Mouse (Mus musculus) midbrain, embryonic 15.5 days (tissue): ENCODE measurements around the gene Tubgcp6. TPM values are rescaled to one million over a fixed set of nuclear protein-coding genes. Genes with fewer than 3 reads are reported as not detected.
A peak's percentile ranks its signal among the peaks of the same experiment; 100 is the strongest.

Source experiments
- ATAC-seq: fragments of 200-750 bp; cut with Nextera tagmentation; replicated peaks from 2 replicates; pipeline ENCODE4 v1.8.0; 2017; ENCODE audit warnings: moderate TSS enrichment
- H3K27ac ChIP-seq: fragments of 300-500 bp; sonication (generic); 2 replicates; pipeline ENCODE4 v1.5.1; 2015; ENCODE audit warnings: mild to moderate bottlenecking, inconsistent platforms
- H3K27me3 ChIP-seq: fragments of 300-500 bp; sonication (generic); replicated peaks from 2 replicates; pipeline ENCODE4 v1.6.1; 2015; ENCODE audit warnings: inconsistent platforms
- H3K36me3 ChIP-seq: fragments of 300-500 bp; sonication (generic); replicated peaks from 2 replicates; pipeline ENCODE4 v1.6.1; 2015; ENCODE audit warnings: inconsistent platforms
- H3K4me1 ChIP-seq: fragments of 300-500 bp; sonication (generic); 2 replicates; pipeline ENCODE4 v1.6.1; 2015; ENCODE audit warnings: inconsistent platforms
- H3K4me2 ChIP-seq: fragments of 300-500 bp; sonication (generic); 2 replicates; pipeline ENCODE4 v1.6.1; 2015; ENCODE audit warnings: inconsistent platforms, mild to moderate bottlenecking, moderate library complexity
- H3K4me3 ChIP-seq: fragments of 300-500 bp; sonication (generic); 2 replicates; pipeline ENCODE4 v1.5.1; 2015; ENCODE audit warnings: mild to moderate bottlenecking, inconsistent platforms
- H3K9ac ChIP-seq: fragments of 300-500 bp; sonication (generic); 2 replicates; pipeline ENCODE4 v1.6.1; 2015; ENCODE audit warnings: mild to moderate bottlenecking, inconsistent platforms
- H3K9me3 ChIP-seq: fragments of 300-500 bp; sonication (generic); 2 replicates; pipeline ENCODE4 v1.6.1; 2016; ENCODE audit warnings: inconsistent platforms
- WGBS: fragments of 180-500 bp; shearing (Covaris S2); methylation state at CpG from one replicate; pipeline ENCODE4 v1.1.7; 2015; ENCODE audit warnings: mixed read lengths; 5-methylcytosine and 5-hydroxymethylcytosine counted together
- microRNA-seq: library from miRNA; unstranded; fragments of <30 nt; microRNA quantifications from one replicate; pipeline ENCODE4, GENCODE M21; 2016
- polyA plus RNA-seq: library from polyadenylated mRNA; unstranded; fragments of >200 nt; fragmentation: Nextera tagmentation; extraction: Ambion mirVana; gene quantifications from 2 replicates; pipeline ENCODE4 v1.2.1, GENCODE M21; 2015

Gene Tubgcp6
- polyA plus RNA-seq, 1 experiment from 2014 or later = 20.1 TPM

- Histone ChIP-seq H3K36me3 (no peaks in the 10 kb centered on the region), H3K9ac (peak overlapping the region; percentile 76), H3K27ac (peak overlapping the region; percentile 63), H3K4me2 (peak overlapping the region; percentile 63), H3K9me3 (no peaks in the 10 kb centered on the region), H3K4me3 (peak overlapping the region; percentile 78), H3K27me3 (peaks cover 3% of the 10 kb centered on the region; the same call in 1 of the 2 replicates), H3K4me1 (peaks cover 21% of the 10 kb centered on the region)
- WGBS = 1% methylated on average over 36 of the region's 48 CpGs
- ATAC-seq = peak; percentile 76
Measured at GRCm38 (mm10) chr15:89060032-89060681, 62.8 kb downstream of the Tubgcp6 start.

GRCm38 (mm10) chr15:89059161-89059931, 63.6 kb downstream of the Tubgcp6 start, which contains the start of gene Panx2:
Gene Panx2 (plus strand): TSS chr15:89059734.
- H3K27ac ChIP-seq = peak within 1 kb of the TSS; percentile 63
- H3K9ac ChIP-seq = peak within 1 kb of the TSS; percentile 76
- peak within 1 kb of the TSS; percentile 78 for H3K4me3 ChIP-seq
- H3K36me3 ChIP-seq = no peaks in the 10 kb centered on the region
- H3K4me2 ChIP-seq = peak within 1 kb of the TSS; percentile 63
- peaks cover 21% of the 10 kb centered on the region for H3K4me1 ChIP-seq
- WGBS = 1% methylated on average over 38 of the region's 57 CpGs
- peak; percentile 51 for ATAC-seq
- H3K9me3 ChIP-seq = no peaks in the 10 kb centered on the region
- 0 out of 2 replicates have a peak, but pooled peaks cover 3% of the 10 kb centered on the region for H3K27me3 ChIP-seq

DNA sequence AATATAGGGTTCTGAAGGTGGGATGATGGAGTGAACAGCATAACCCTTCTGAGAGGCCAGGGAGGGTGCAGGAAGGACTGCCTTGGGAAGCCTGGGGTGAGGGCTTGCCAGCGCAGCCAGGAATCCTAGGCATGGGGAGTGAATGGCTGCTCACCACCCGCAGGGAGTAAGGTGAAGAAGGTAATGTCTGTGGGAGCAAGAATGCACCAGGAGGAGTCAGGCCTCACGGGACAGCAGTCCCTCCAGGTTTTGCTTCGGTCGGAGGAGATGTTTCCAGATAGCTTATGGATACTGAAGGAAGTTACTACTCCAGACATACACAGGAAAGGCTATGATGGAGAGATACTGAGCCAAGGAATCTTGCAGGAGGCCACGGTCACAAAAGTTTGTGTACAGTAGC, 64.2 kb downstream of the Tubgcp6 start:
- Histone ChIP-seq H3K4me1 (peaks cover 21% of the 10 kb centered on the region), H3K9ac (peak overlapping the region; percentile 76), H3K9me3 (no peaks in the 10 kb centered on the region), H3K36me3 (no peaks in the 10 kb centered on the region), H3K4me2 (peak overlapping the region; percentile 63), H3K27me3 (0 out of 2 replicates have a peak, but pooled peaks cover 3% of the 10 kb centered on the region), H3K27ac (peak overlapping the region; percentile 63), H3K4me3 (peak overlapping the region; percentile 78)
- ATAC-seq = no peak
- 29% methylated on average over 6 of the region's 6 CpGs for WGBS

DNA sequence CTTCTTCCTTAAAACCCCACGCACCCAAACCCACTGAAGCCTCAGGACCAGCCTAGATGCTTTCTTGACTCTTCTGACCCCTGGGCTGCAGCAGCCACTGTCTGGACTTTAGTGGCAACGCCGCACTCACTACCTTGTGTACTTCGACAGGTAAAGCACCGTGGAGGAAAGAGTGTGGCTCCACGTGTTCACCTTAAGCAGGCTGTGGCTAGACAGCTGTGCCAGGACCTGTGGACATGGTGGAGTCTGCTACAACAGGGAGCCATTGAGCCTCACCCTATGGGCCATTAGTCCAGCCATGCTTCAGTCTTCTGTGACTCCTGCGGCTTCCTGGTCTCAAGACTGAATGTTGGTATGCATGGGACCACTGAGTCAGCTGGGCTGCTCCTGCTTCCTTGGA, 68.2 kb downstream of the Tubgcp6 start:
- WGBS = 93% methylated on average over 7 of the region's 7 CpGs
- no peak overlapping the region for H3K9ac ChIP-seq
- no peak for ATAC-seq
- 0 out of 2 replicates have a peak, but pooled peaks cover 3% of the 10 kb centered on the region for H3K27me3 ChIP-seq
- no peak overlapping the region for H3K27ac ChIP-seq
- H3K4me2 ChIP-seq = no peak overlapping the region
- no peak overlapping the region for H3K4me3 ChIP-seq
- H3K9me3 ChIP-seq = no peaks in the 10 kb centered on the region
- peaks cover 8% of the 10 kb centered on the region for H3K4me1 ChIP-seq
- H3K36me3 ChIP-seq = no peaks in the 10 kb centered on the region

Small RNA genes lying within 50 kb of the gene (microRNA-seq; reads per million reads assigned to microRNA genes)
- gene Mir7118 = not detected

Other genes with a start within 250 kb of the Tubgcp6 start
- 0.17 TPM in 2 replicates for gene Ttll8, start 168.7 kb downstream of the Tubgcp6 start, polyA plus RNA-seq
- 14.8 and 15.5 TPM in 2 replicates for gene Mlc1, start 144.1 kb downstream of the Tubgcp6 start, polyA plus RNA-seq
- not detected in 2 replicates for gene Mov10l1, start 140.2 kb downstream of the Tubgcp6 start, polyA plus RNA-seq
- gene Panx2, start 63.4 kb downstream of the Tubgcp6 start, polyA plus RNA-seq = 8.5 and 9.1 TPM in 2 replicates
- gene Trabd, start 48.0 kb downstream of the Tubgcp6 start, polyA plus RNA-seq = 39.3 and 40.2 TPM in 2 replicates
- gene Selenoo, start 34.0 kb downstream of the Tubgcp6 start, polyA plus RNA-seq = 20.4 and 22.4 TPM in 2 replicates
- 27.0 and 31.4 TPM in 2 replicates for gene Hdac10, start 5.6 kb upstream of the Tubgcp6 start, polyA plus RNA-seq
- gene Mapk12, start 17.6 kb upstream of the Tubgcp6 start, polyA plus RNA-seq = 4.0 and 5.1 TPM in 2 replicates
- 30.8 and 32.5 TPM in 2 replicates for gene Mapk11, start 26.5 kb upstream of the Tubgcp6 start, polyA plus RNA-seq
- gene Plxnb2, start 57.7 kb upstream of the Tubgcp6 start, polyA plus RNA-seq = 101 and 108 TPM in 2 replicates
- gene Dennd6b, start 73.4 kb upstream of the Tubgcp6 start, polyA plus RNA-seq = 117 and 123 TPM in 2 replicates
- gene Ppp6r2, start 88.4 kb upstream of the Tubgcp6 start, polyA plus RNA-seq = 83.2 and 89.8 TPM in 2 replicates
- 106 and 112 TPM in 2 replicates for gene Sbf1, start 192.2 kb upstream of the Tubgcp6 start, polyA plus RNA-seq
- not detected in 2 replicates for gene Adm2, start 199.6 kb upstream of the Tubgcp6 start, polyA plus RNA-seq
- gene Miox, start 211.3 kb upstream of the Tubgcp6 start, polyA plus RNA-seq = not detected in 2 replicates
- 30.5 and 35.0 TPM in 2 replicates for gene Lmf2, start 232.5 kb upstream of the Tubgcp6 start, polyA plus RNA-seq
- gene Ncaph2, start 232.6 kb upstream of the Tubgcp6 start, polyA plus RNA-seq = 115 and 121 TPM in 2 replicates